Mouse (Mus musculus) bone marrow, adult 2 months (tissue): Measurements from ENCODE around the gene Acsm1.

ENCODE experiments used
- CTCF ChIP-seq: fragments of 200-500 bp; IDR thresholded peaks from 2 replicates; pipeline ENCODE4 v1.5.1; 2011; ENCODE audit warnings: low read length, control low read depth; ENCODE audit not compliant: control insufficient read depth, insufficient read depth
- POLR2A ChIP-seq: fragments of 200-500 bp; IDR thresholded peaks from 2 replicates; pipeline ENCODE4 v1.6.1; 2011; ENCODE audit warnings: low read depth, mild to moderate bottlenecking, control low read depth, low read length, borderline replicate concordance; ENCODE audit not compliant: control insufficient read depth

DNA sequence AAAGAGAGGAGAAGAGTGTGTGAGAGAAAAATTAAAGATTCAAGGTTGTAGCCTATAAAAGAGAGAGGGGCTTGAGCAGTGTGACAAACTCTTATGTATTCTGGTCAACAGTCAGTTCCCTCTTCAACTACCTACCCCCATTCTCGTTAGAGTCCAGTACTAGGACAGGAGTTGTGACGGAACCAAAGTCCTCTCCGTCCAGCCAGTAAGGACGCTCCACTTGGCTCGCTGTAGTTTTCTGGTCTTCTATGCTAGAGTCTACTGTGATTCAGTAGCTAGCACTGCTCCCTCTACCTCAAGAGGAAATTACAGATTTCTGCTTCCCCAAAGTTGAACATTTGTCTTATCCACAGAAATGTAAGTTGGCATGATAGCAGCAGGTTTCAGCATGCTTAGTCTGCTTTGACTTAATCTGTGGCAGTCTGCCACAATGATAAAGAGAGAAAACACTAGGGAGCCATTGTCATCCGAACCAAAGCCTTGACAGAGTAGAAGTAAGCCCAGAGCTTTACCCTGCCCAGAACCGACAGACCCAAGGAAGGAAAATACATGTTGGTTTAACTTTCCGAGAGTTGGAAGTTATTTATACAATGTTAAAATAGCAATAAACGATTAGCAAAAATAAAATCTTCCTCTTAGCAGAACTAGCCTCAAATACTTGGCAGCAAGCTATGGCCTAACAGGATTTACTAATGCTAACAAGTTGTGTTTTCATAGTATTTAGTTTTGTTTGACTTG is 731 bp upstream of the Acsm1 start:
- no peak for TF ChIP-seq CTCF
- TF ChIP-seq POLR2A: no peak
